Mouse (Mus musculus): Measurements from ENCODE around the gene Tbc1d2.

GRCm38 (mm10) chr4:46650086-46650753, at the start of gene Tbc1d2:
- TF ChIP-seq CTCF (IDR thresholded peaks at IDR 0.05; ENCODE audit: extremely low read depth, insufficient read length, insufficient replicate concordance, low read depth, low read length) (0 out of 2 replicates have a peak, but pooled peaks have one; percentile 11), POLR2A (IDR thresholded peaks at IDR 0.05; ENCODE audit: low read depth, low read length) (peak; percentile 76)
